Mouse (Mus musculus) liver, embryonic 14.5 days (tissue): ENCODE data around the gene Vsir. TPM values are rescaled to one million over a fixed set of nuclear protein-coding genes. Genes with fewer than 3 reads are reported as not detected.

Experiments used
- ATAC-seq: fragments of 200-750 bp; cut with Nextera tagmentation; 2 replicates; pipeline ENCODE4 v1.8.0; 2017; ENCODE audit warnings: moderate number of reproducible peaks, mild to moderate bottlenecking, moderate library complexity; ENCODE audit not compliant: insufficient read depth
- DNase-seq, 3 experiments: peaks; one replicate each; pipeline ENCODE4 v3.0.0-alpha.2; 2012 to 2013; ENCODE audit warnings: low read depth in 3 of 3, low spot score in 3 of 3
- H3K27ac ChIP-seq: fragments of 300-500 bp; sonication (generic); 2 replicates; pipeline ENCODE4 v1.5.1; 2014; ENCODE audit warnings: moderate library complexity, mild to moderate bottlenecking, control low read depth, inconsistent platforms
- H3K27me3 ChIP-seq: fragments of 300-500 bp; sonication (generic); 2 replicates; pipeline ENCODE4 v1.6.1; 2014; ENCODE audit warnings: mild to moderate bottlenecking, low read length, moderate library complexity; ENCODE audit not compliant: control insufficient read depth, insufficient read depth
- H3K36me3 ChIP-seq: fragments of 300-500 bp; sonication (generic); replicated peaks from 2 replicates; pipeline ENCODE4 v1.6.1; 2014; ENCODE audit warnings: low read depth; ENCODE audit not compliant: control insufficient read depth, insufficient read depth
- H3K4me1 ChIP-seq, 2 experiments: fragments of 200-500 bp in 1 of 2; fragments of 300-500 bp in 1 of 2; sonication (generic) in 1 of 2; replicated peaks; 2 replicates each; pipeline ENCODE4 v1.6.1; 2012 to 2014; ENCODE audit warnings: antibody characterized with exemption in 1 of 2, inconsistent platforms in 1 of 2, low read length in 1 of 2; ENCODE audit not compliant: control insufficient read depth in 2 of 2, insufficient read depth in 2 of 2
- H3K4me2 ChIP-seq: fragments of 300-500 bp; sonication (generic); 2 replicates; pipeline ENCODE4 v1.6.1; 2014; ENCODE audit warnings: low read depth, mild to moderate bottlenecking, control low read depth, moderate library complexity
- H3K4me3 ChIP-seq, 2 experiments: fragments of 200-500 bp in 1 of 2; fragments of 300-500 bp in 1 of 2; sonication (generic) in 1 of 2; 2 replicates each; pipeline ENCODE4 v1.5.1; 2012 to 2014; ENCODE audit warnings: low read depth in 2 of 2, low read length in 2 of 2, mild to moderate bottlenecking in 2 of 2, control low read depth in 1 of 2, inconsistent platforms in 1 of 2, moderate library complexity in 1 of 2; ENCODE audit not compliant: insufficient read depth in 1 of 2
- H3K9ac ChIP-seq: fragments of 300-500 bp; sonication (generic); replicated peaks from 2 replicates; pipeline ENCODE4 v1.6.1; 2014; ENCODE audit warnings: mild to moderate bottlenecking, control low read depth, moderate library complexity
- H3K9me3 ChIP-seq: fragments of 300-500 bp; sonication (generic); 2 replicates; pipeline ENCODE4 v1.6.1; 2016; ENCODE audit warnings: low read length, mixed read lengths; ENCODE audit not compliant: control insufficient read depth
- CTCF ChIP-seq: IDR thresholded peaks from 2 replicates; pipeline ENCODE4 v1.5.1; 2016; ENCODE audit warnings: antibody characterized with exemption, low read depth, control low read depth
- EP300 ChIP-seq: IDR thresholded peaks from 2 replicates; pipeline ENCODE4 v1.6.1; 2016; ENCODE audit warnings: antibody characterized with exemption, low read depth
- WGBS: fragments of 180-500 bp; shearing (Covaris S2); extraction: QIAGEN DNeasy Blood & Tissue Kit; methylation state at CpG from one replicate; pipeline ENCODE4 v1.1.7; 2014; ENCODE audit not compliant: insufficient replicate concordance; 5-methylcytosine and 5-hydroxymethylcytosine counted together
- polyA plus RNA-seq, 2 experiments: library from polyadenylated mRNA; depleted of rRNA in 1 of 2; stranded (reverse) in 1 of 2; unstranded in 1 of 2; fragments of >200 nt; fragmentation: Nextera tagmentation in 1 of 2; extraction: Ambion mirVana in 1 of 2; gene quantifications; 2 replicates each; pipeline versions ENCODE4 v1.2.1 to v1.2.3; 2012 to 2014

Gene Vsir
- polyA plus RNA-seq, 2 experiments = 6.2 to 8.8 TPM

- TF ChIP-seq EP300 = no peak
- TF ChIP-seq CTCF = no peak
- DNase-seq (no peak), ATAC-seq (no peak)
- H3K36me3 ChIP-seq = no peaks in the 10 kb centered on the region
- no peak overlapping the region for H3K9ac ChIP-seq
- H3K4me2 ChIP-seq = no peak overlapping the region
- no peak overlapping the region for H3K27ac ChIP-seq
- H3K4me1 ChIP-seq = 0 out of 4 replicates have a peak, but pooled peaks cover 0 to 2% of the 10 kb centered on the region in 2 experiments
- no peaks in the 10 kb centered on the region for H3K9me3 ChIP-seq
- WGBS = 26% methylated on average over 6 of the region's 6 CpGs
- H3K27me3 ChIP-seq = no peaks in the 10 kb centered on the region
- H3K4me3 ChIP-seq = no peak overlapping the region
Observed at GRCm38 (mm10) chr10:60373543-60373936, 26.9 kb downstream of the Vsir start.

GRCm38 (mm10) chr10:60373937-60374578 lies 27.4 kb downstream of the Vsir start:
- H3K9me3 ChIP-seq = no peaks in the 10 kb centered on the region
- DNase-seq = no peak
- H3K9ac ChIP-seq = no peak overlapping the region
- 0 out of 4 replicates have a peak, but pooled peaks cover 0 to 2% of the 10 kb centered on the region in 2 experiments for H3K4me1 ChIP-seq
- no peak overlapping the region for H3K27ac ChIP-seq
- ATAC-seq = peak; percentile 23; the same call in 1 of the 2 replicates
- H3K27me3 ChIP-seq = no peaks in the 10 kb centered on the region
- no peaks in the 10 kb centered on the region for H3K36me3 ChIP-seq
- WGBS = 30% methylated on average over 8 of the region's 8 CpGs
- TF ChIP-seq CTCF (no peak), EP300 (no peak)
- no peak overlapping the region for H3K4me2 ChIP-seq
- H3K4me3 ChIP-seq = no peak overlapping the region

- no peaks in the 10 kb centered on the region for H3K27me3 ChIP-seq
- no peak for TF ChIP-seq CTCF
- H3K4me2 ChIP-seq = no peak overlapping the region
- H3K9ac ChIP-seq = no peak overlapping the region
- H3K9me3 ChIP-seq = no peaks in the 10 kb centered on the region
- no peaks in the 10 kb centered on the region for H3K36me3 ChIP-seq
- 0 out of 4 replicates have a peak, but pooled peaks cover 0 to 2% of the 10 kb centered on the region in 2 experiments for H3K4me1 ChIP-seq
- no peak for ATAC-seq
- no peak overlapping the region for H3K27ac ChIP-seq
- DNase-seq = no peak
- WGBS = 63% methylated on average over 16 of the region's 16 CpGs
- H3K4me3 ChIP-seq = no peak overlapping the region
Observed at GRCm38 (mm10) chr10:60376704-60377103, 30.1 kb downstream of the Vsir start.

GRCm38 (mm10) chr10:60379419-60379957 lies 32.8 kb downstream of the Vsir start:
- Histone ChIP-seq H3K9ac (no peak overlapping the region), H3K27ac (no peak overlapping the region), H3K4me2 (no peak overlapping the region), H3K36me3 (no peaks in the 10 kb centered on the region), H3K27me3 (no peaks in the 10 kb centered on the region), H3K9me3 (no peaks in the 10 kb centered on the region), H3K4me1 (no peaks in the 10 kb centered on the region), H3K4me3 (no peak overlapping the region)
- TF ChIP-seq CTCF (no peak), EP300 (no peak)
- DNase-seq (no peak), ATAC-seq (no peak)
- WGBS = 59% methylated on average over 9 of the region's 9 CpGs

- ATAC-seq (no peak), DNase-seq (no peak)
- H3K4me2 ChIP-seq = no peak overlapping the region
- no peaks in the 10 kb centered on the region for H3K27me3 ChIP-seq
- H3K9me3 ChIP-seq = no peaks in the 10 kb centered on the region
- H3K27ac ChIP-seq = no peak overlapping the region
- TF ChIP-seq CTCF = no peak
- no peak for TF ChIP-seq EP300
- no peaks in the 10 kb centered on the region for H3K4me1 ChIP-seq
- H3K4me3 ChIP-seq = no peak overlapping the region
- H3K36me3 ChIP-seq = no peaks in the 10 kb centered on the region
- no peak overlapping the region for H3K9ac ChIP-seq
- WGBS = 42% methylated on average over 3 of the region's 3 CpGs
Observed at GRCm38 (mm10) chr10:60380229-60380628, 33.6 kb downstream of the Vsir start.
